Mouse (Mus musculus) ES-Bruce4 (cell line): ENCODE data around the gene Larp4b.

ENCODE experiments used
- CTCF ChIP-seq: IDR thresholded peaks from one replicate; pipeline ENCODE4 v1.8.1; 2011; ENCODE audit warnings: low read depth, low read length
- POLR2A ChIP-seq: IDR thresholded peaks from one replicate; pipeline ENCODE4 v1.8.1; 2011; ENCODE audit warnings: low read length; ENCODE audit not compliant: insufficient read depth

DNA sequence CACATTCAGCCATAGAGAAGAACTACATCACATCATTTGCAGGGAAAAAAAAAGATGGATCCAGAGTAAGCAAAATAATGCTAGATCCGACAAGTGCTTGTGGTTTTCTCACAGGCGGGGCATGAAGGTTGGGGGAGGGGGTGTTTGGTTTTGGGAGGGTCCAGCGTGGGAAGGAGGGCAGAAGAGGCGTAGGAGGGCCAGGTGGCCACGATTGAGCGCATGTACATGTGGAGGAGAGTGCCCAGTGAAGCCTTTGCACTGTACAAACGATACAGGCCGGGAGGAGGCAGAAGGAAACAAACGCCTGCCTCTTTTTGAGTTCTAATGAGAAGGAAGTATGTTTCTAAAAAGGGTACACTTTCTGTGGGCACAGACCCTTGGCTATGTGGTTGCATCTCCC is 60.1 kb downstream of the Larp4b start:
- TF ChIP-seq CTCF: no peak
- TF ChIP-seq POLR2A: no peak
